Mouse (Mus musculus) ES-Bruce4 (cell line): ENCODE results near the gene Taok3.

Experiments
- CTCF ChIP-seq: IDR thresholded peaks from one replicate; pipeline ENCODE4 v1.8.1; 2011; ENCODE audit warnings: low read depth, low read length
- EP300 ChIP-seq: IDR thresholded peaks from 2 replicates; pipeline ENCODE4 v1.6.1; 2011; ENCODE audit warnings: low read depth, low read length; ENCODE audit not compliant: insufficient read depth
- POLR2A ChIP-seq: IDR thresholded peaks from one replicate; pipeline ENCODE4 v1.8.1; 2011; ENCODE audit warnings: low read length; ENCODE audit not compliant: insufficient read depth

DNA sequence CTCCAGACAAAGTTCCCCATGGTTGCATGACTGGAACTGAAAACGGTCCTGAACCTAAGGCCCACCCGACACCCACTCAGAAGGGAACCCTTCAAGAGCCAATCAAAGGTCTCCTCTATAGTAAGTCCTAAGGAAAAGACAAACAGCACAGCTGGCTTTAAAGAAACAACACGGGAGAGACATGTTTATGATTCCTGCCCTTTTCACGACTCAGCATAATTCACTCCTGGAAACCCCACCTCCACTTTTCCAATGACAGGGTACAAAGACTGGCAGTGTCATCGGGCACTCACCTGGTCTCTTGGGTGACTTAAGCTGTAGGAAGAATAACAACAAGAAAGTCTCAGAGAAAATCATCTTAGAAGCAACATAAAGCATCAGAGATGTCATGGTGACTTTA is 20.9 kb upstream of the Taok3 start:
- TF ChIP-seq POLR2A (no peak), EP300 (no peak), CTCF (no peak)
